Mouse (Mus musculus): ENCODE measurements around the gene Telo2. TPM values are rescaled to one million over a fixed set of nuclear protein-coding genes. Genes with fewer than 3 reads are reported as not detected.
A peak's percentile ranks its signal among the peaks of the same experiment; 100 is the strongest.
"Not testable (repeated sequence)": the region's sequence is repeated elsewhere in the genome, so short reads cannot be mapped to it uniquely, and the experiment has no call there.

Telo2 gene
- polyA plus RNA-seq, 1 experiment from 2014 or later, result 39.9 TPM

DNA sequence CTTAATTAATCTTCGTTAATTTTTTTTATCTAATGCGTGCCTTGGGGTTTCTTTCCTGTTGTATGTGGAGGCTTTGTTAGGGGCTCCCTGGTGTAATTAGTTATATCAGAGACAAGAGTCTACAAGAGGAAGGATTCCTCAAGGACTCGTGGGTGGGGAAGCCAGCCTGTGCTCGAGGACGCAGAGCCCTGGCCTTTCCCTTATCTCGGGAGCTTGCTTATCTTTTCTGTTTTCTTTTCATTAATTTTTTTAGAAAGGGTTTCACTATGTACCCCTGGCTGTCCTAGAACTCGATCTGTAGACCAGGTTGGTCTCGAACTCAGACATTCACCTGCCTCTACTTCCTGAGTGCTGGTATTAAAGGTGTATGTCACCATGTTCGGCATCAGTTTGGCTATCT is 11.9 kb upstream of the Telo2 start:
- ATAC-seq (ENCODE audit: insufficient read depth, low FRiP score), result no peak
- H3K27ac ChIP-seq (ENCODE audit: low read length), result no peak overlapping the region
- H3K4me3 ChIP-seq (replicated peaks; ENCODE audit: low read length), result no peak overlapping the region
- no peaks in the 10 kb centered on the region for H3K27me3 ChIP-seq (ENCODE audit: control insufficient read depth, insufficient read depth, low read length)
- WGBS, result 55% methylated on average over 9 of the region's 9 CpGs
- H3K9ac ChIP-seq (ENCODE audit: low read length), result no peak overlapping the region
- H3K4me1 ChIP-seq (ENCODE audit: control insufficient read depth, insufficient read depth, low read length), result no peaks in the 10 kb centered on the region
- no peaks in the 10 kb centered on the region for H3K36me3 ChIP-seq (ENCODE audit: control insufficient read depth, insufficient read depth, low read length)
- H3K9me3 ChIP-seq (replicated peaks; ENCODE audit: control insufficient read depth, low read length), result no peaks in the 10 kb centered on the region
- H3K4me2 ChIP-seq (ENCODE audit: low read depth, low read length), result no peak overlapping the region

DNA sequence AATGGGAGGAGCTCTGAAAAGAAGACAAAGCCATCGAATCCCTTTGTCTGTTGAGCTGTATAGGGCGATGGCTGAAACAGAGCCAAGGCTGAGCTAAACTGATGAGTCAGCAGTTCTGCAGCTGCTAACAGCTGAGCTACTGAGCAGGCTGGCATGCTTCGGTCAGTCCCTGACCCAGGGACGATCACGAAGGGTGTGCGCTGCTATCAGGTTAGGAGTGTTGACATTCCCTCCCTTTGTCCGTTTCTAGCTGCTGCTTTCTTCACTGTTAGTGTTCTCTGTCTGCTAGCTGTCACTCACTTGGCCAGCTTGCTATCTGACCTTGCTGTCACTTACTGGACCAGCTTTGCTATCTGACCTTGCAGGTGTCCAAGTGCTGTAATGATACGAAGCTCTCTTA is 11.3 kb upstream of the Telo2 start:
- Histone ChIP-seq H3K9me3 (replicated peaks; ENCODE audit: control insufficient read depth, low read length) (no peaks in the 10 kb centered on the region), H3K4me3 (replicated peaks; ENCODE audit: low read length) (no peak overlapping the region), H3K27me3 (ENCODE audit: control insufficient read depth, insufficient read depth, low read length) (no peaks in the 10 kb centered on the region), H3K9ac (ENCODE audit: low read length) (no peak overlapping the region), H3K4me2 (ENCODE audit: low read depth, low read length) (no peak overlapping the region), H3K27ac (ENCODE audit: low read length) (no peak overlapping the region), H3K4me1 (ENCODE audit: control insufficient read depth, insufficient read depth, low read length) (no peaks in the 10 kb centered on the region), H3K36me3 (ENCODE audit: control insufficient read depth, insufficient read depth, low read length) (no peaks in the 10 kb centered on the region)
- 37% methylated on average over 8 of the region's 8 CpGs for WGBS
- 0 out of 2 replicates have a peak, but pooled peaks have one; percentile 29 for ATAC-seq (ENCODE audit: insufficient read depth, low FRiP score)

DNA sequence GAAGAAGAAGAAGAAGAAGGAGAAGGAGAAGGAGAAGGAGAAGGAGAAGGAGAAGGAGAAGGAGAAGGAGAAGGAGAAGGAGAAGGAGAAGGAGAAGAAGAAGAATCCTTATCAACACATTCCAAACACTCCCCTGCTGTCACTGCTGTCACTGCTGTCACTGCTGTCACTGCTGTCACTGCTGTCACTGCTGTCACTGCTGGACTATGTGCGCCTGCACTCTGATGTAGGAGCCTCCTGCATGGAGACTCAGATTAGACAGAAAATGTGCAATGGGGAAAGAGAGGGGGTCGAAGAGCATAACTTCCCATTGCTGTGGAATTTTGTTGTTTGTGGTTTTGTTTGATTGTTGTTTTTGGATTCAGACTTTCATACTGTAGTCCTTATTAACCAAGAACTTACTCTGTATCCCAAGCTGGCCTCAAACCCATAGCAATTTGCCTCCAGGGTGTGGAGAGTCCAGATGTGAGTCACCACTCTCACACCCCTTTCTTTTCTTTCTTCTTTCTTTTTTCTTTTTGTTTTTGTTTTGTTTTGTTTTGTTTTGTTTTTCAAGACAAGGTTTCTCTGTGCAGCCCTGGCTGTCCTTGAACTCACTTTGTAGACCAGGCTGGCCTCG is 9.8 kb upstream of the Telo2 start:
- ATAC-seq (ENCODE audit: insufficient read depth, low FRiP score); H3K9ac ChIP-seq (ENCODE audit: low read length); H3K27me3 ChIP-seq (ENCODE audit: control insufficient read depth, insufficient read depth, low read length); H3K27ac ChIP-seq (ENCODE audit: low read length); H3K4me1 ChIP-seq (ENCODE audit: control insufficient read depth, insufficient read depth, low read length); H3K9me3 ChIP-seq (replicated peaks; ENCODE audit: control insufficient read depth, low read length); H3K36me3 ChIP-seq (ENCODE audit: control insufficient read depth, insufficient read depth, low read length); H3K4me3 ChIP-seq (replicated peaks; ENCODE audit: low read length); H3K4me2 ChIP-seq (ENCODE audit: low read depth, low read length): not testable (repeated sequence)
- 69% methylated on average over 3 of the region's 3 CpGs for WGBS

DNA sequence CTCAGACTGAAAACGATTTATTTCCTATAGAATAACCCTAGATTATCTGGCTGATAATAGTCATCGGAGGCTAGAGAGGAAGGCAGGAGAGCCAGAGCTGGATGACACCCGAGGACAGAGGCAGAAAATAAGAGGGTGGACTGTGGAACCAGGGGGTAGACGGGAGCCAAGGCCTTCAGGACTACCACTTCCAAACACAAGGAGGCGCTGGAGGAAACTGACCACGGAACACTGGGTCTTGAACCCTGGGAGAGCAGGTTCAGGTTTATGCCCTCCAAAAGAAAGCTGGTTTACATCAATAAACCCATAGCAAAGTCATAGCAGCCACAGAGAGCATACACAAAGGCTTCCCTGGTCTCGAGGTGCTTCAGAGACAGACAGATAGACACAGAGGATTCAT is 8.2 kb upstream of the Telo2 start:
- Histone ChIP-seq H3K4me1 (ENCODE audit: control insufficient read depth, insufficient read depth, low read length) (no peaks in the 10 kb centered on the region), H3K9ac (ENCODE audit: low read length) (no peak overlapping the region)
- WGBS, result 27% methylated on average over 7 of the region's 7 CpGs

DNA sequence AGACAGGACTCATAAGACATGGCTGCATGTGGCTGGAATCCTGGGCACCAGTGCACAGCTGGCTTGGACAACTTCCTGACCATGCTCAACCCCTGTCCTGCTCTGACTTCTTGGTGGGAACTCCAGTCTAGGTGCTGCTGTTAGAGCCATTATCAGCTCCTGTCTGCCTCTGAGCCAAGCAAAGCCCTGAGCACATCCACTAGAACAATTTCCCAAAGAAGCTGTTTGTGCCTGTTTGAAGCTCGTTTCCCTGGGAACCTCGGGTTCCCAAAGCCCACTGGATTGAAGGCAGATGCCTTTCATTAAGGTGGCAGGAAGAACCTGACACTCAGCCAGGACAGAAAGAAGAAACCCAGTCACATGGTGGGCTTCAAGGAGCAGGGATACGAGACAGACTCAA is 4.6 kb upstream of the Telo2 start, which contains the start of gene Ptx4:
Gene Ptx4, plus strand, starts transcription at position 355 of the 400 bp plus-strand sequence.
- WGBS, result 36% methylated on average over 3 of the region's 3 CpGs
- H3K36me3 ChIP-seq (ENCODE audit: control insufficient read depth, insufficient read depth, low read length), result no peaks in the 10 kb centered on the region
- H3K9me3 ChIP-seq (replicated peaks; ENCODE audit: control insufficient read depth, low read length), result no peaks in the 10 kb centered on the region
- no peak within 1 kb of the TSS for H3K4me2 ChIP-seq (ENCODE audit: low read depth, low read length)
- H3K27me3 ChIP-seq (ENCODE audit: control insufficient read depth, insufficient read depth, low read length), result no peaks in the 10 kb centered on the region
- H3K4me1 ChIP-seq (ENCODE audit: control insufficient read depth, insufficient read depth, low read length), result peaks cover 5% of the 10 kb centered on the region
- ATAC-seq (ENCODE audit: insufficient read depth, low FRiP score), result no peak
- H3K4me3 ChIP-seq (replicated peaks; ENCODE audit: low read length), result no peak within 1 kb of the TSS
- H3K27ac ChIP-seq (ENCODE audit: low read length), result no peak within 1 kb of the TSS
- H3K9ac ChIP-seq (ENCODE audit: low read length), result no peak within 1 kb of the TSS

More for the DNA sequence above, 8.2 kb upstream of the Telo2 start:
- Histone ChIP-seq H3K27me3 (ENCODE audit: control insufficient read depth, insufficient read depth, low read length) (no peaks in the 10 kb centered on the region), H3K9me3 (replicated peaks; ENCODE audit: control insufficient read depth, low read length) (no peaks in the 10 kb centered on the region), H3K36me3 (ENCODE audit: control insufficient read depth, insufficient read depth, low read length) (no peaks in the 10 kb centered on the region), H3K4me3 (replicated peaks; ENCODE audit: low read length) (no peak overlapping the region), H3K4me2 (ENCODE audit: low read depth, low read length) (no peak overlapping the region), H3K27ac (ENCODE audit: low read length) (no peak overlapping the region)
- ATAC-seq (ENCODE audit: insufficient read depth, low FRiP score), result no peak

DNA sequence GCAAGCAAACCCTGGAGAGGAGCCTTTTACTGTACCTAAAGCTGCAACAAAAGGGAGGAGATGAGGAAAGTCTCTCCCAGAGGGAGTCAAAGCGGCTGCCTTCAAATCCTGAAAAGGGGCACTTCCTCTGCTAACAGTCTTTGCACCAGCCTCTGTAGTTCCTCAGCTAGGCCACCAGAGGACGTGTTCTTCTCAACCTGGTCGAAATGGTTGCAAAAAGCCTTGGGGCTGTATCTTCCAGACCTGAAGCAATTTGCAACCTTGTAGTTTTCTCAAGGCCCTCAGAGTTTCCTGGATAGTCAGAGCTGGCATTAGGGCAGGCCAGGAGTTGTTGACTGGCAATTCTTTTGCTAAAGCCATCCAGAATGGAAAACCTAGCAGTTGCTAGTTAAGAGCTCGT is 1.5 kb upstream of the Telo2 start:
- ATAC-seq (ENCODE audit: insufficient read depth, low FRiP score), result no peak
- H3K4me3 ChIP-seq (replicated peaks; ENCODE audit: low read length), result no peak overlapping the region
- no peaks in the 10 kb centered on the region for H3K36me3 ChIP-seq (ENCODE audit: control insufficient read depth, insufficient read depth, low read length)
- no peak overlapping the region for H3K4me2 ChIP-seq (ENCODE audit: low read depth, low read length)
- no peaks in the 10 kb centered on the region for H3K9me3 ChIP-seq (replicated peaks; ENCODE audit: control insufficient read depth, low read length)
- 32% methylated on average over 4 of the region's 4 CpGs for WGBS
- no peak overlapping the region for H3K27ac ChIP-seq (ENCODE audit: low read length)
- no peak overlapping the region for H3K9ac ChIP-seq (ENCODE audit: low read length)
- peaks cover 11% of the 10 kb centered on the region for H3K4me1 ChIP-seq (ENCODE audit: control insufficient read depth, insufficient read depth, low read length)
- no peaks in the 10 kb centered on the region for H3K27me3 ChIP-seq (ENCODE audit: control insufficient read depth, insufficient read depth, low read length)

DNA sequence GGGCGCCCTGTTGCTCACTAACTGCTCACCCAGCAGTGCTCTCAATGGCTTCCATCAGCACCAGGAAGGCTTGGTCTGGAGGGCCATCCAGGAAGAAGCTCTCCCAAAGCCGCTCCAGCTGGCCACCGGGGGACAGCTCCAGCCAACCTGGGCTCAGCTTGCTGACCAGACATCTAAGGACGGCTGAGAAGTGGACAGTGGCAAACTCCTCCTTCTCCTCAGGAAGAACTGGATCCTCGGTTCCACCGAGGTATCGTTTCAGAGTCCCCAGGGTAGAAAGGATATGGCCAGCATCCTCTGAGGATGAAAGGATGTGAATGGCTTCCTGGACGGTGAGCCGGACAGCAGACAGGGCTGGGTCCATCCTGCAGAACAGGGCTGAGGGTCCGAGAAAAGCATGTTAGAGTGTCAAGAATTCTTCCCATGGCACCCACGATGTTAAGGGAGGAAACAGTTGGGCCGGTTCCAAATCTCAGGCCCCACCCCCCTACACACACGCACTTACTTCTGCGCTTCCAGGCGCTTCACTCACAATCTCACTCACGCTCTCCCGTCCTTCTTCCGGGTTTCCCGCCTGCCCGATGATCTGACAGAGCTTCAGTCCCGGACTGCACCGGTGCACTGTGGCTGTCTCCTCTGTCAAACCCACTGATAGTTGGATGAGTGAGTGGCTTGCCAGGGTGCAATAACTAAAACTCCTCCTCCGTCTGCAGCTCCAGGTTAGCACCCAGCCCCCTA is 690 bp downstream of the Telo2 start:
- Histone ChIP-seq H3K36me3 (ENCODE audit: control insufficient read depth, insufficient read depth, low read length) (no peaks in the 10 kb centered on the region), H3K27ac (ENCODE audit: low read length) (peak overlapping the region; percentile 96), H3K27me3 (ENCODE audit: control insufficient read depth, insufficient read depth, low read length) (no peaks in the 10 kb centered on the region), H3K9ac (ENCODE audit: low read length) (peak overlapping the region; percentile 69), H3K4me2 (ENCODE audit: low read depth, low read length) (peak overlapping the region; percentile 68), H3K4me3 (replicated peaks; ENCODE audit: low read length) (peak overlapping the region; percentile 51), H3K4me1 (ENCODE audit: control insufficient read depth, insufficient read depth, low read length) (peaks cover 11% of the 10 kb centered on the region), H3K9me3 (replicated peaks; ENCODE audit: control insufficient read depth, low read length) (no peaks in the 10 kb centered on the region)
- 9% methylated on average over 23 of the region's 23 CpGs for WGBS
- peak; percentile 70 for ATAC-seq (ENCODE audit: insufficient read depth, low FRiP score)

DNA sequence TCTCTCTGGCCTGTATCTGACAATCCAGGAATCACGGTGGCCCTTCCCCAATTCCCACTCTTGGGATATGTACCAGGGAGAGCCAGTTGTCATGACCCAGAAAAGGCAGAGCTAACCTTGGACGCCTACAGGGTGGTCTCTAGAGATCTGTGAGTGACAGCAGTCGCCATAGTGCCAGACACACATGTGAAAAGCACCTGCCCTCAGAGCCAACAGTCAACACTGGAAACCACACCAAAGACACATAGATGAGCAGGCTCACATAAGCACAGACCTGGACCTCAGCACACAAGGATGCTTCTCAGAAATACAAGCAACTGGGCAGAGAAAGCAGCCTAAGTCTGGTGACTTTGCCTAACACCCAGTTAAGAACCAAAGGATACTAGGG is 3.4 kb downstream of the Telo2 start:
- Histone ChIP-seq H3K9me3 (replicated peaks; ENCODE audit: control insufficient read depth, low read length) (no peaks in the 10 kb centered on the region), H3K27me3 (ENCODE audit: control insufficient read depth, insufficient read depth, low read length) (no peaks in the 10 kb centered on the region), H3K4me3 (replicated peaks; ENCODE audit: low read length) (no peak overlapping the region), H3K4me1 (ENCODE audit: control insufficient read depth, insufficient read depth, low read length) (peaks cover 11% of the 10 kb centered on the region), H3K27ac (ENCODE audit: low read length) (no peak overlapping the region), H3K36me3 (ENCODE audit: control insufficient read depth, insufficient read depth, low read length) (no peaks in the 10 kb centered on the region; the same call in 1 of the 2 replicates), H3K9ac (ENCODE audit: low read length) (no peak overlapping the region), H3K4me2 (ENCODE audit: low read depth, low read length) (no peak overlapping the region)
- 75% methylated on average over 3 of the region's 3 CpGs for WGBS
- no peak for ATAC-seq (ENCODE audit: insufficient read depth, low FRiP score)

DNA sequence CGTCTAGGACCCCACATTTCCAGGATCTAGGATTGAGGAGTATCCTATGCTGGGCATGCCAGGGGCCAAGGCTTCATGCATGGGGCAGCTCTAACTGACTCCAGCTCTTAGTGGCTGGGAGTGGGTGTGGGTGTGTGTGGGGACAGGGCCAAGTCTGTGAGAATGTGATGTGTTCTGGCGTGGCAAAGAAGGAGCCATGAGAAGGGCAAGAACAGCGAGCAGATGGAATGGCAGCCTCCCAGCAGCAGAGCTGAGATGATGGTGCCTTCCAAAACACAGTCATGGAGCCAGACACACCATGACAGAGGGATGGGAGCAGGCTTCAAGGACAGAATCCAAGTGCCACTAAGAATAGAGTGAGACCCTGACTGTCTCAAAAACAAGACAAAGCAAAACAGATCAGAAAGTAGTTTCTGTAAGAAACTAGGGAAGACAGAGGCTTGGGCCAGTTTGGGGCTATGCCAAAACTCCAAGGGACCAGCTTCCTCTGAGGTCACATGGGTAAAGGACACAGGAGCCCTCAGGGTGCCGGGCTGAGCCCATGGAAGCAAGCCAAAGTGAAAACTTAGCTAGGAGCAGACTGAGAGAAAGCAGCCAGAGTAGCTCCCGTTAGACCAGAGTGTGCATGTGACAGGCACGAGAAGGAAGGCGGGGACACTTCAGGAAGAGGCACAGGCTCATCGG is 3.9 kb downstream of the Telo2 start:
- no peak for ATAC-seq (ENCODE audit: insufficient read depth, low FRiP score)
- H3K9ac ChIP-seq (ENCODE audit: low read length), result no peak overlapping the region
- H3K4me1 ChIP-seq (ENCODE audit: control insufficient read depth, insufficient read depth, low read length), result peaks cover 11% of the 10 kb centered on the region
- no peak overlapping the region for H3K27ac ChIP-seq (ENCODE audit: low read length)
- no peaks in the 10 kb centered on the region for H3K9me3 ChIP-seq (replicated peaks; ENCODE audit: control insufficient read depth, low read length)
- WGBS, result 78% methylated on average over 8 of the region's 8 CpGs
- no peak overlapping the region for H3K4me2 ChIP-seq (ENCODE audit: low read depth, low read length)
- H3K36me3 ChIP-seq (ENCODE audit: control insufficient read depth, insufficient read depth, low read length), result no peaks in the 10 kb centered on the region; the same call in 1 of the 2 replicates
- no peaks in the 10 kb centered on the region for H3K27me3 ChIP-seq (ENCODE audit: control insufficient read depth, insufficient read depth, low read length)
- no peak overlapping the region for H3K4me3 ChIP-seq (replicated peaks; ENCODE audit: low read length)

Data from stomach, embryonic 16.5 days (tissue).